Mouse (Mus musculus): ENCODE measurements at regions not wholly inside any gene's neighbourhood (a gene's known extent, or its start where the extent isn't known, plus 50 kb on each side); places are given as distances from the start of the nearest gene placed in this dataset.
"Not testable (repeated sequence)": the region's sequence is repeated elsewhere in the genome, so short reads cannot be mapped to it uniquely, and the experiment has no call there.

DNA sequence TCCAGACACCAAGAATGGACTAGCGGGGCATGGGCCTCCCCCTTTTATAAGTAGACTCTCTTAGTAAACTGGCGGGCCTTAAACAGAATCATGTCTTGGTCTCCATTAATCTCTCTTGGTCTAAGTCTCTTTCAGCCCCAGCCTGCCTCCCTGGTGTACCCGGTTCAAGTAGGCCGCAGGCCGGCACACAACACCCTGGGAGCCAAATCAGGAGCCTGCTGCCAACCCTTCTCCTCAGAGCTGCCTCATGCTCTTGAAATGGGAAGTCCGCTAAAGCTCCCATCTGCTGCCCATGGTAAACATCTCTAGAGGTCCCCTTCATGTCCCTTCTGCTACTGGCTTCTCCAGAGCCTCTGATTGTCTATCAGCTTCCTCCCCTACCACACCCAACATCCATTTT, 296.3 kb downstream of the 4933412E24Rik start:
- H3K79me2 ChIP-seq (ENCODE audit: control insufficient read depth, insufficient read depth), result no peaks in the 10 kb centered on the region
- TF ChIP-seq MYOG (IDR thresholded peaks at IDR 0.05; ENCODE audit: control insufficient read depth, extremely low read depth, insufficient read length) (no peak), MAX (IDR thresholded peaks at IDR 0.05) (no peak), MYOD1 (IDR thresholded peaks at IDR 0.05; ENCODE audit: control insufficient read depth, insufficient read length, low read depth) (no peak), CEBPB (IDR thresholded peaks at IDR 0.05; ENCODE audit: low read depth) (no peak), USF1 (IDR thresholded peaks at IDR 0.05; ENCODE audit: low read depth) (no peak), FOSL1 (IDR thresholded peaks at IDR 0.05; ENCODE audit: insufficient read depth, low read length, poor library complexity, severe bottlenecking) (no peak), CTCF (IDR thresholded peaks at IDR 0.05; ENCODE audit: control insufficient read depth, insufficient read depth, insufficient read length) (no peak)
- no peaks in the 10 kb centered on the region for H3K27me3 ChIP-seq (ENCODE audit: control insufficient read depth, insufficient read depth, insufficient read length)
- H3K79me3 ChIP-seq (ENCODE audit: low read depth), result no peaks in the 10 kb centered on the region
- H3K4me3 ChIP-seq (ENCODE audit: insufficient read depth, poor library complexity, severe bottlenecking), result no peak overlapping the region
- no peaks in the 10 kb centered on the region for H3K36me3 ChIP-seq (ENCODE audit: control insufficient read depth, insufficient read depth)
- H3ac ChIP-seq (ENCODE audit: control insufficient read depth, insufficient read length, low read depth), result no peak overlapping the region

DNA sequence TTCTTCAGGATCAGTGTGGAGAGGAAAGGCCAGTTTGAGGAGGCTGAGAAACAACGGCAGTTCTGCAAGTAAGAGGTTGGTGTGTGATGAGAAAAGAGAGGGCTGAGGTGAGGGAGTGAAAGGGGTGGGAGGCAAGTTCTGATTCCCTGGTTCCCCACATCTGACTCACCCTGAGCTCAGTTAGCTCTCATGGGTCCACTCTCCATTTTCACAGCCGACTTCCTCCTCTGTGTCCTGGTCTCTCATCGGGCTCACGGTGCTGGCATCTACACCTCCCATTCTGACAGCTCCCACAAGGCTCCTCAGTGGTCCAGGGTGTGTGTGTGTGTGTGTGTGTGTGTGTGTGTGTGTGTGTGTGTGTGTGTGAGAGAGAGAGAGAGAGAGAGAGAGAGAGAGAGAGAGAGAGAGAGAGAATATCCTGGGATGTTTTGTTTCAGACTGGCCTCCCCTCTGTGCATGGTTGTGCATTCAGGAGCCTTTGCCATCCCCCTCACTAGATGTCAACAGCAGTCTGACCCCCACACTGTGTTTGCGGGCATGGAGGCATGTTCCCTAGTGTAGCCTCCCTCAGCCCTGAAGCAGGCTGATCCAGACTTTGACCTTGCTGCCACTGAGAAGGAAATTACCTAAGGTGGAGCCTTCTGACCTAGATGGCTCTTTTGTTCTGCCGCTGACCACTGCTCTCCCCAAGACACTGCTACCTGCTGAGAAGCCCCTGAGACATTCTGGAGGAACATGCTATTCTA, 296.9 kb downstream of the 4933412E24Rik start:
- H3K36me3 ChIP-seq (ENCODE audit: control insufficient read depth, insufficient read depth); H3K79me3 ChIP-seq (ENCODE audit: low read depth); H3ac ChIP-seq (ENCODE audit: control insufficient read depth, insufficient read length, low read depth); H3K27me3 ChIP-seq (ENCODE audit: control insufficient read depth, insufficient read depth, insufficient read length); H3K79me2 ChIP-seq (ENCODE audit: control insufficient read depth, insufficient read depth); H3K4me3 ChIP-seq (ENCODE audit: insufficient read depth, poor library complexity, severe bottlenecking): not testable (repeated sequence)

DNA sequence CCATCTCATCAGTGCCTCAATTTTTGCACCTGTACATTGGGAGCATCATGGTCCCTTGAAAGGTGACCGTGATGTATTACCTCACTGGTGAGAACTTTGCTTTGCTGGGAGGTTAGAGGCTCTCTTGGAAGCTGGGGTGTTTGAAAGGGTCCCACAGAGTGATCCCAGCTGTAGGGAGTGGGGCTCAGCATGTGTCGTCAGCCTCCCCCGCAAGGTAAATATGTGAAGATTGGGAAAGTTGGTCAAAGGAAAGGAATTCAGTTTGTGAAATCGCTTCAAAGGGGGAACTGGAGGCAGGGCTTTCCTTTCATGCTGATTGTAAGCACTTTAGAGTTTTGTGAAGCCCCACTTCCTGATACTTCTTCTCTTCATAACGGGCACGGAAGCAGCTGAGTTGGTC, 299.5 kb downstream of the 4933412E24Rik start:
- Histone ChIP-seq H3K27me3 (ENCODE audit: control insufficient read depth, insufficient read depth, insufficient read length) (no peaks in the 10 kb centered on the region), H3ac (ENCODE audit: control insufficient read depth, insufficient read length, low read depth) (no peak overlapping the region), H3K79me2 (ENCODE audit: control insufficient read depth, insufficient read depth) (no peaks in the 10 kb centered on the region), H3K4me3 (ENCODE audit: insufficient read depth, poor library complexity, severe bottlenecking) (no peak overlapping the region), H3K79me3 (ENCODE audit: low read depth) (no peaks in the 10 kb centered on the region), H3K36me3 (ENCODE audit: control insufficient read depth, insufficient read depth) (no peaks in the 10 kb centered on the region)
- TF ChIP-seq CEBPB (IDR thresholded peaks at IDR 0.05; ENCODE audit: low read depth), result no peak

DNA sequence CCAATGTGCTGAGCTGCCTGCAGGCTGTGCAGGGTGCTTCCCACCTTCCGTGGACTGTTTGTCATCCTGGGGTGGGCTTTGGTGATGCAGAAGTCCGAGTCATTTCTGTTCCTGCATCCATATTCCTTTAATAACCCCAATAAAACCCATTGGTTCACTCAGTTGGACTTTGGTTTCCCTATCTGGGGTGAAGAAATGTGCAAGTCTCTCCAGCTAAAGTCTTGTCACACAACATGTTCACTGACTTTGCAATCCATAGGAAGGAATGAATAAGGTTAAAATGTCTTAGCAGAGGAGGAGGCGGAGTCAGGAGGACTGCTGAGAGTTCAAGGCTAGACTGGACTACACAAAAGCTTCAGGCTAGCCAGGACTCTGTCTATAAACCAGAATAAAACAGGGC, 300.5 kb downstream of the 4933412E24Rik start:
- Histone ChIP-seq H3K36me3 (ENCODE audit: control insufficient read depth, insufficient read depth) (no peaks in the 10 kb centered on the region), H3K79me3 (ENCODE audit: low read depth) (no peaks in the 10 kb centered on the region), H3ac (ENCODE audit: control insufficient read depth, insufficient read length, low read depth) (no peak overlapping the region), H3K4me3 (ENCODE audit: insufficient read depth, poor library complexity, severe bottlenecking) (no peak overlapping the region), H3K27me3 (ENCODE audit: control insufficient read depth, insufficient read depth, insufficient read length) (no peaks in the 10 kb centered on the region), H3K79me2 (ENCODE audit: control insufficient read depth, insufficient read depth) (no peaks in the 10 kb centered on the region)
- no peak for TF ChIP-seq FOSL1 (IDR thresholded peaks at IDR 0.05; ENCODE audit: insufficient read depth, low read length, poor library complexity, severe bottlenecking)
- no peak for TF ChIP-seq USF1 (IDR thresholded peaks at IDR 0.05; ENCODE audit: low read depth)
- TF ChIP-seq MAX (IDR thresholded peaks at IDR 0.05), result no peak
- no peak for TF ChIP-seq MYOD1 (IDR thresholded peaks at IDR 0.05; ENCODE audit: control insufficient read depth, insufficient read length, low read depth)
- no peak for TF ChIP-seq MYOG (IDR thresholded peaks at IDR 0.05; ENCODE audit: control insufficient read depth, extremely low read depth, insufficient read length)
- no peak for TF ChIP-seq CTCF (IDR thresholded peaks at IDR 0.05; ENCODE audit: control insufficient read depth, insufficient read depth, insufficient read length)
- no peak for TF ChIP-seq CEBPB (IDR thresholded peaks at IDR 0.05; ENCODE audit: low read depth)

DNA sequence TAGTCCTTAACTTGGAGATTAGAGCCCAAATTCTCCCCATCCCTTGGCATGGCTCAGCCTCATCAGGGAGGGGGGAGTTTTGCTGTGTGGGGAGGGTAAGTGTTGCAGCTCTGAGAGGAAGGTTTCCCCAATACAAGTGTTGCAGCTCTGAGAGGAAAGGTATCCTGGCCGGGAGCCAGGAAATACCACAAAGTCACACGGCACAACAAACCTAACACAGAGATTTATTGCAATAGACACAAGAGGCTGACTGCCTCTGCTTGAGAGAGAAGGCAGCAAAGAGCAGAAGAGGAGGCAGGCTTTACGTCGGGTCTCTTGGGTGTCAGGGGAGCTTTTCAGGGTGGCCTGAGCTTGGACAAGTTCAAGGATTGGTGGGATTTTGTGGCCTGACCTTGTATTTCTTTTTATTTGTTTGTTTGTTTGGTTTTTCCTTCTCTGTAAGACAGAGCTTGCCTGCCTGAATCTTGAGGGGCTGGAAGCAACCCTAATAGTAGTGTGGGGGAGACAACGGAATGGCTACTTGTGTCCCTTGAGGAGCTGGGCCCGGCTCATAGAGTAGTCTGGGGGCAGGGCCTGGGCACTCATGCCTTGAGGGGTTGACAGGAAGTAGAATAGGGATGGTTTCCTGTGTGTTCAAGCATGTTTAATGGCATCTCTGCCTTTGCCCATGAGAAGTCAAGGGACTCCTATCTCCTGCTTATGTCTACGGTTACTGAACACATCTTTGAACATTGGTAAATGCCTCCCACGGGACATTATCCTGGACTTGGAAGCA, 302.3 kb downstream of the 4933412E24Rik start:
- no peaks in the 10 kb centered on the region for H3K27me3 ChIP-seq (ENCODE audit: control insufficient read depth, insufficient read depth, insufficient read length)
- H3K36me3 ChIP-seq (ENCODE audit: control insufficient read depth, insufficient read depth), result no peaks in the 10 kb centered on the region
- no peak overlapping the region for H3ac ChIP-seq (ENCODE audit: control insufficient read depth, insufficient read length, low read depth)
- no peak for TF ChIP-seq CEBPB (IDR thresholded peaks at IDR 0.05; ENCODE audit: low read depth)
- TF ChIP-seq CTCF (IDR thresholded peaks at IDR 0.05; ENCODE audit: control insufficient read depth, insufficient read depth, insufficient read length), result no peak
- no peaks in the 10 kb centered on the region for H3K79me2 ChIP-seq (ENCODE audit: control insufficient read depth, insufficient read depth)
- H3K4me3 ChIP-seq (ENCODE audit: insufficient read depth, poor library complexity, severe bottlenecking), result no peak overlapping the region
- H3K79me3 ChIP-seq (ENCODE audit: low read depth), result no peaks in the 10 kb centered on the region

DNA sequence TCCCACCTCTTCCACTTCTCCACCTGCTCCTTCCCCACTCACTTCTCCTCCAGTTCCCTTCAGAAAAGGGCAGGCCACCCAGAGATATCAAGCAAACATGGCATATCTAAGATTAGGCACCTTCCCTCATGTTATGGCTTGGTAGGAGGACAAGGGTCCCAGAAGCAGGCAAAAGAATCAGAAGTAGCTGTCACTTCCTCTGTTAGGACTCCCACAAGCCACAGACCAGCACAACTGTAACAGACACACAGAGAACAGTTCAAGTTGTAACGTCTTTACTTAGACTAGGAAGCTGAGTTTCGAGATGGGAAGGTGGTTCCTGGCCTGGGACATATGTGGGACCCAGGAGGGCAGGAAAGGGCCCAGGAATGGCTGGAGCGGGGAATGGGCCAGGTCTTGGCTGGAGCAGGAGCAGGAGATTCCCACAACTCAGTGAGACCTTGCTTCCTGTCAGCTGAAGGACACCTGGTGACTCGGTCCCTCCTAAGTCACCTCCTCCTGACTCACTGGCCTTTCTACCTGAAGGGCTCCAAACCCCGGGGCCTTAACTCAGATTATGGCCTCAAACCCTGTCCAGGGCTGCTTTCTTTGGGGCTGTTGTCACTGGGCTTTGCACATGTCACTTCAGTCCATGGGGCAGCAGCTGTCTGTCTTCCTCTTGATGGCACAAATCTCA, 304.2 kb downstream of the 4933412E24Rik start:
- Histone ChIP-seq H3K36me3 (ENCODE audit: control insufficient read depth, insufficient read depth) (no peaks in the 10 kb centered on the region), H3K4me3 (ENCODE audit: insufficient read depth, poor library complexity, severe bottlenecking) (no peak overlapping the region), H3K27me3 (ENCODE audit: control insufficient read depth, insufficient read depth, insufficient read length) (no peaks in the 10 kb centered on the region), H3K79me3 (ENCODE audit: low read depth) (no peaks in the 10 kb centered on the region), H3ac (ENCODE audit: control insufficient read depth, insufficient read length, low read depth) (no peak overlapping the region), H3K79me2 (ENCODE audit: control insufficient read depth, insufficient read depth) (no peaks in the 10 kb centered on the region)
- TF ChIP-seq CEBPB (IDR thresholded peaks at IDR 0.05; ENCODE audit: low read depth) (no peak), MYOG (IDR thresholded peaks at IDR 0.05; ENCODE audit: control insufficient read depth, extremely low read depth, insufficient read length) (no peak), FOSL1 (IDR thresholded peaks at IDR 0.05; ENCODE audit: insufficient read depth, low read length, poor library complexity, severe bottlenecking) (no peak), USF1 (IDR thresholded peaks at IDR 0.05; ENCODE audit: low read depth) (no peak), MAX (IDR thresholded peaks at IDR 0.05) (no peak), CTCF (IDR thresholded peaks at IDR 0.05; ENCODE audit: control insufficient read depth, insufficient read depth, insufficient read length) (no peak), MYOD1 (IDR thresholded peaks at IDR 0.05; ENCODE audit: control insufficient read depth, insufficient read length, low read depth) (no peak)

All from C2C12 (cell line).